Mouse (Mus musculus) limb, embryonic 12.5 days (tissue): ENCODE measurements around the gene Zbtb4. TPM values are rescaled to one million over a fixed set of nuclear protein-coding genes. Genes with fewer than 3 reads are reported as not detected.

ENCODE experiments used
- ATAC-seq: fragments of 200-750 bp; cut with Nextera tagmentation; 2 replicates; pipeline ENCODE4 v1.8.0; 2017; ENCODE audit warnings: low read depth, moderate TSS enrichment; ENCODE audit not compliant: insufficient number of reproducible peaks, insufficient read depth, low FRiP score, low TSS enrichment
- H3K27ac ChIP-seq: fragments of 300-500 bp; sonication (generic); 2 replicates; pipeline ENCODE4 v1.5.1; 2016; ENCODE audit warnings: mild to moderate bottlenecking, moderate library complexity
- H3K27me3 ChIP-seq: fragments of 300-500 bp; sonication (generic); 2 replicates; pipeline ENCODE4 v1.6.1; 2016; ENCODE audit warnings: mild to moderate bottlenecking, moderate library complexity
- H3K36me3 ChIP-seq: fragments of 300-500 bp; sonication (generic); 2 replicates; pipeline ENCODE4 v1.6.1; 2016; ENCODE audit warnings: mild to moderate bottlenecking, moderate library complexity
- H3K4me1 ChIP-seq: fragments of 300-500 bp; sonication (generic); replicated peaks from 2 replicates; pipeline ENCODE4 v1.6.1; 2016
- H3K4me2 ChIP-seq: fragments of 300-500 bp; sonication (generic); 2 replicates; pipeline ENCODE4 v1.6.1; 2016; ENCODE audit warnings: mild to moderate bottlenecking, moderate library complexity
- H3K4me3 ChIP-seq: fragments of 300-500 bp; sonication (generic); replicated peaks from 2 replicates; pipeline ENCODE4 v1.5.1; 2016; ENCODE audit warnings: mild to moderate bottlenecking
- H3K9ac ChIP-seq: fragments of 300-500 bp; sonication (generic); replicated peaks from 2 replicates; pipeline ENCODE4 v1.6.1; 2016; ENCODE audit warnings: mild to moderate bottlenecking, moderate library complexity
- H3K9me3 ChIP-seq: fragments of 300-500 bp; sonication (generic); 2 replicates; pipeline ENCODE4 v1.6.1; 2016; ENCODE audit warnings: mild to moderate bottlenecking, moderate library complexity
- WGBS: fragments of 180-500 bp; shearing (Covaris S2); methylation state at CpG from one replicate; pipeline ENCODE4 v1.1.7; 2016; 5-methylcytosine and 5-hydroxymethylcytosine counted together
- polyA plus RNA-seq: library from polyadenylated mRNA; unstranded; fragments of >200 nt; fragmentation: Nextera tagmentation; extraction: Ambion mirVana; gene quantifications from 2 replicates; pipeline ENCODE4 v1.2.1, GENCODE M21; 2016

Gene Zbtb4
- polyA plus RNA-seq, 1 experiment from 2014 or later = 2.4 TPM

- Histone ChIP-seq H3K4me2 (peak overlapping the region; percentile 78), H3K36me3 (no peaks in the 10 kb centered on the region), H3K4me1 (peaks cover 26% of the 10 kb centered on the region), H3K27ac (peak overlapping the region; percentile 79), H3K27me3 (no peaks in the 10 kb centered on the region), H3K9me3 (no peaks in the 10 kb centered on the region), H3K4me3 (peak overlapping the region; percentile 86), H3K9ac (peak overlapping the region; percentile 92)
- under 1% methylated on average over 37 of the region's 37 CpGs for WGBS
- ATAC-seq = peak; percentile 63
These were observed 456 bp downstream of the Zbtb4 start for GRCm38 (mm10) chr11:69766126-69766609.

GRCm38 (mm10) chr11:69766872-69767624 lies 1.3 kb downstream of the Zbtb4 start:
- ATAC-seq = no peak
- peak overlapping the region; percentile 66; the same call in 1 of the 2 replicates for H3K27ac ChIP-seq

DNA sequence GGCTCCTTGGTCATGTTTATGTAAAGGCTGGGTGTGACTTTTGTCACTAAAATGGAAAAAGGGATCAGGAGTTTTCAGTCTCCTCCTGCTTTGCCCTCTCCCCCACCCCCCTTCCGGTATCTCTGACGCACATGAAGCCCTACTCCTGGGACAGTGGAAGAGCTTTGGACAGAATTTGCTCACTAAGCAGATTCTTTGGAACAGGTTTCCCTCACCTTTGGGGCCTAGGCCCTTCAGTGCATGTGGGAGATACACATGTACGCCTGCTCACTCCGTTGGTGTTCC lies 1.9 kb downstream of the Zbtb4 start:
- no peaks in the 10 kb centered on the region for H3K27me3 ChIP-seq
- H3K27ac ChIP-seq = 0 out of 2 replicates have a peak overlapping the region, but pooled peaks have one; percentile 66
- H3K4me2 ChIP-seq = peak overlapping the region; percentile 78
- peaks cover 26% of the 10 kb centered on the region for H3K4me1 ChIP-seq
- no peak for ATAC-seq
- H3K9ac ChIP-seq = no peak overlapping the region
- no peaks in the 10 kb centered on the region for H3K36me3 ChIP-seq
- peak overlapping the region; percentile 86 for H3K4me3 ChIP-seq
- no peaks in the 10 kb centered on the region for H3K9me3 ChIP-seq
- 62% methylated on average over 4 of the region's 4 CpGs for WGBS

More at GRCm38 (mm10) chr11:69766872-69767624, 1.3 kb downstream of the Zbtb4 start:
- 55% methylated on average over 13 of the region's 13 CpGs for WGBS
- H3K27me3 ChIP-seq = no peaks in the 10 kb centered on the region
- no peaks in the 10 kb centered on the region for H3K36me3 ChIP-seq
- peak overlapping the region; percentile 78 for H3K4me2 ChIP-seq
- peaks cover 26% of the 10 kb centered on the region for H3K4me1 ChIP-seq
- peak overlapping the region; percentile 86 for H3K4me3 ChIP-seq
- peak overlapping the region; percentile 92 for H3K9ac ChIP-seq
- H3K9me3 ChIP-seq = no peaks in the 10 kb centered on the region

GRCm38 (mm10) chr11:69774961-69775360 lies 9.2 kb downstream of the Zbtb4 start:
- Histone ChIP-seq H3K27me3 (peaks cover 43% of the 10 kb centered on the region), H3K9me3 (no peaks in the 10 kb centered on the region), H3K36me3 (peaks cover 32% of the 10 kb centered on the region), H3K9ac (no peak overlapping the region), H3K27ac (no peak overlapping the region), H3K4me3 (no peak overlapping the region), H3K4me2 (no peak overlapping the region), H3K4me1 (0 out of 2 replicates have a peak, but pooled peaks cover 9% of the 10 kb centered on the region)
- ATAC-seq = no peak
- 64% methylated on average over 5 of the region's 5 CpGs for WGBS

GRCm38 (mm10) chr11:69775716-69776115 lies 10.0 kb downstream of the Zbtb4 start:
- Histone ChIP-seq H3K4me3 (no peak overlapping the region), H3K4me1 (0 out of 2 replicates have a peak, but pooled peaks cover 9% of the 10 kb centered on the region), H3K9ac (no peak overlapping the region), H3K27ac (no peak overlapping the region), H3K9me3 (no peaks in the 10 kb centered on the region), H3K4me2 (no peak overlapping the region), H3K36me3 (peaks cover 32% of the 10 kb centered on the region), H3K27me3 (peaks cover 49% of the 10 kb centered on the region)
- 68% methylated on average over 10 of the region's 10 CpGs for WGBS
- ATAC-seq = no peak

- H3K4me3 ChIP-seq = no peak overlapping the region
- no peaks in the 10 kb centered on the region for H3K9me3 ChIP-seq
- peaks cover 32% of the 10 kb centered on the region for H3K36me3 ChIP-seq
- no peak overlapping the region for H3K4me2 ChIP-seq
- H3K27me3 ChIP-seq = peaks cover 49% of the 10 kb centered on the region
- H3K27ac ChIP-seq = no peak overlapping the region
- 82% methylated on average over 20 of the region's 20 CpGs for WGBS
- ATAC-seq = no peak
- H3K4me1 ChIP-seq = 0 out of 2 replicates have a peak, but pooled peaks cover 9% of the 10 kb centered on the region
- no peak overlapping the region for H3K9ac ChIP-seq
These were observed 10.8 kb downstream of the Zbtb4 start for GRCm38 (mm10) chr11:69776488-69776887.

GRCm38 (mm10) chr11:69777504-69778257 lies 12.0 kb downstream of the Zbtb4 start:
- ATAC-seq = no peak
- WGBS = 62% methylated on average over 26 of the region's 26 CpGs

GRCm38 (mm10) chr11:69778258-69778982 lies 12.7 kb downstream of the Zbtb4 start:
- no peak overlapping the region for H3K9ac ChIP-seq
- H3K4me2 ChIP-seq = no peak overlapping the region
- peaks cover 56% of the 10 kb centered on the region for H3K27me3 ChIP-seq
- no peak overlapping the region for H3K27ac ChIP-seq
- 66% methylated on average over 23 of the region's 23 CpGs for WGBS
- no peak for ATAC-seq
- H3K36me3 ChIP-seq = peaks cover 32% of the 10 kb centered on the region
- H3K4me1 ChIP-seq = 0 out of 2 replicates have a peak, but pooled peaks cover 9% of the 10 kb centered on the region
- no peak overlapping the region for H3K4me3 ChIP-seq
- no peaks in the 10 kb centered on the region for H3K9me3 ChIP-seq

More at GRCm38 (mm10) chr11:69777504-69778257, 12.0 kb downstream of the Zbtb4 start:
- Histone ChIP-seq H3K4me3 (no peak overlapping the region), H3K27me3 (peaks cover 56% of the 10 kb centered on the region), H3K9me3 (no peaks in the 10 kb centered on the region), H3K4me2 (no peak overlapping the region), H3K36me3 (peaks cover 32% of the 10 kb centered on the region), H3K27ac (no peak overlapping the region), H3K9ac (no peak overlapping the region), H3K4me1 (0 out of 2 replicates have a peak, but pooled peaks cover 9% of the 10 kb centered on the region)

GRCm38 (mm10) chr11:69778985-69779384 lies 13.3 kb downstream of the Zbtb4 start:
- Histone ChIP-seq H3K4me3 (no peak overlapping the region), H3K36me3 (peaks cover 32% of the 10 kb centered on the region)

DNA sequence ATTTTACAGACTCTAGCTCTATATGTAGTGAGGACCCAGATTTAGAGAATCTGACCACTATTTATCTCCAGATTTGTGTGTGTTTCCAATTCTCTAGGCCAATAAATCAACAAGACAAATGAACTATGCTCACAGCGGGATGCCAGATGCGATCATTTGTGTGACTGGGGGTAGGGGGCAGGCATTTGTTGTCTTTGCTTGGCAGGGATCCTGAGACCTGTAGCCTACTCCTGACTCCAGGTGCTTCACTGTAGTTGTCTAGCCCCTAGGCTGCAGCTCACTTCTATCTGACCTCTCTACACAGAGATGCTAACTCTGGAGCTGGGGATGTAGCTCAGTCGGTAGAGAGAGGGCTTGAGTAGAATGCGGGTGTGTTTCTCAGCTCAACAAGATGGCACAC lies 16.1 kb downstream of the Zbtb4 start:
- no peak for ATAC-seq
- WGBS = 28% methylated on average over 4 of the region's 4 CpGs
- Histone ChIP-seq H3K9me3 (no peaks in the 10 kb centered on the region), H3K27ac (no peak overlapping the region), H3K27me3 (peaks cover 41% of the 10 kb centered on the region), H3K4me1 (0 out of 2 replicates have a peak, but pooled peaks cover 9% of the 10 kb centered on the region), H3K4me3 (no peak overlapping the region), H3K4me2 (no peak overlapping the region), H3K9ac (no peak overlapping the region), H3K36me3 (peaks cover 17% of the 10 kb centered on the region; the same call in 1 of the 2 replicates)

More at GRCm38 (mm10) chr11:69778985-69779384, 13.3 kb downstream of the Zbtb4 start:
- WGBS = 31% methylated on average over 7 of the region's 7 CpGs
- ATAC-seq = no peak
- no peaks in the 10 kb centered on the region for H3K9me3 ChIP-seq
- H3K4me2 ChIP-seq = no peak overlapping the region
- peaks cover 56% of the 10 kb centered on the region for H3K27me3 ChIP-seq
- H3K4me1 ChIP-seq = 0 out of 2 replicates have a peak, but pooled peaks cover 9% of the 10 kb centered on the region
- no peak overlapping the region for H3K27ac ChIP-seq
- no peak overlapping the region; the same call in 1 of the 2 replicates for H3K9ac ChIP-seq
